Mouse (Mus musculus) midbrain, embryonic 10.5 days (tissue): ENCODE data around the gene Zfp277. TPM values are rescaled to one million over a fixed set of nuclear protein-coding genes. Genes with fewer than 3 reads are reported as not detected.

ENCODE experiments used
- polyA plus RNA-seq: library from polyadenylated mRNA; unstranded; fragments of >200 nt; fragmentation: Nextera tagmentation; extraction: Ambion mirVana; gene quantifications from 2 replicates; pipeline ENCODE4 v1.2.1, GENCODE M21; 2016

Gene Zfp277
- polyA plus RNA-seq, 1 experiment from 2014 or later: 39.6 TPM

Other genes starting within 250 kb of the Zfp277 start
- not detected in 2 replicates for gene Lsmem1, start 246.4 kb downstream of the Zfp277 start, polyA plus RNA-seq
- gene Ifrd1, start 197.4 kb downstream of the Zfp277 start, polyA plus RNA-seq: 133 and 140 TPM in 2 replicates
- gene Dock4, start 50 bp upstream of the Zfp277 start, polyA plus RNA-seq: 14.0 and 16.8 TPM in 2 replicates